Comparison of ENCODE assay signal across 8 mouse cellular contexts in genomic region chr13:13889297-13890120, GRCm38 (mm10).
DNase-seq lines count a peak whose midpoint lies in the region; ATAC-seq and TF ChIP-seq lines count a peak whose summit lies in the region.

No protein-coding gene starts in this region.

- no peaks in the 10 kb centered on the region for H3K9me3 ChIP-seq in embryonic facial prominence, embryonic 15.5 days (replicated peaks)
- no peaks in the 10 kb centered on the region for H3K9me3 ChIP-seq in limb, embryonic 14.5 days (ENCODE audit: control insufficient read depth, low read length)
- no peaks in the 10 kb centered on the region for H3K9me3 ChIP-seq in midbrain, postnatal 0 days (ENCODE audit: low read length)

- H3K4me2 ChIP-seq in embryonic facial prominence, embryonic 15.5 days (replicated peaks) = peak overlapping the region; percentile 56
- H3K4me2 ChIP-seq in limb, embryonic 14.5 days (replicated peaks; ENCODE audit: low read depth, low read length, severe bottlenecking) = peak overlapping the region; percentile 45
- H3K4me2 ChIP-seq in midbrain, postnatal 0 days (ENCODE audit: low read depth, low read length, poor library complexity, severe bottlenecking) = peak overlapping the region; percentile 48

- peak; percentile 72; the same call in 1 of the 2 replicates for ATAC-seq in embryonic facial prominence, embryonic 15.5 days (ENCODE audit: insufficient number of reproducible peaks, low FRiP score, low TSS enrichment, low read depth)
- ATAC-seq in limb, embryonic 14.5 days (ENCODE audit: low FRiP score, low read depth) = peak; percentile 84
- peak; percentile 94 for ATAC-seq in midbrain, postnatal 0 days (ENCODE audit: low FRiP score)

- H3K4me1 ChIP-seq in bone marrow, adult 2 months (ENCODE audit: control insufficient read depth, insufficient read depth, low read length) = no peaks in the 10 kb centered on the region
- no peaks in the 10 kb centered on the region for H3K4me1 ChIP-seq in embryonic facial prominence, embryonic 15.5 days
- H3K4me1 ChIP-seq in limb, embryonic 14.5 days (ENCODE audit: control insufficient read depth, insufficient read depth, low read length) = no peaks in the 10 kb centered on the region
- no peaks in the 10 kb centered on the region for H3K4me1 ChIP-seq in midbrain, postnatal 0 days (ENCODE audit: insufficient read depth, low read length)

- no peaks in the 10 kb centered on the region for H3K36me3 ChIP-seq in embryonic facial prominence, embryonic 15.5 days
- H3K36me3 ChIP-seq in limb, embryonic 14.5 days (ENCODE audit: control insufficient read depth, insufficient read depth, low read length) = no peaks in the 10 kb centered on the region
- no peaks in the 10 kb centered on the region for H3K36me3 ChIP-seq in midbrain, postnatal 0 days (ENCODE audit: insufficient read depth, low read length)

- no peak overlapping the region for H3K27ac ChIP-seq in bone marrow, adult 2 months (ENCODE audit: control insufficient read depth, insufficient read depth, low read depth, low read length, poor library complexity)
- no peak overlapping the region for H3K27ac ChIP-seq in embryonic facial prominence, embryonic 15.5 days (replicated peaks)
- H3K27ac ChIP-seq in limb, embryonic 14.5 days (replicated peaks; ENCODE audit: low read depth, low read length) = no peak overlapping the region
- H3K27ac ChIP-seq in midbrain, postnatal 0 days (ENCODE audit: low read depth, low read length) = no peak overlapping the region

- TF ChIP-seq POLR2A in bone marrow, adult 2 months (IDR thresholded peaks at IDR 0.05; ENCODE audit: borderline replicate concordance, control insufficient read depth, low read depth, low read length) = no peak
- no peak for TF ChIP-seq POLR2A in limb, embryonic 14.5 days (IDR thresholded peaks at IDR 0.05; ENCODE audit: borderline replicate concordance, extremely low read depth, insufficient read depth, insufficient read length)

- no peaks in the 10 kb centered on the region for H3K27me3 ChIP-seq in embryonic facial prominence, embryonic 15.5 days
- H3K27me3 ChIP-seq in limb, embryonic 14.5 days (ENCODE audit: control insufficient read depth, insufficient read depth, low read length) = no peaks in the 10 kb centered on the region
- H3K27me3 ChIP-seq in midbrain, postnatal 0 days (ENCODE audit: insufficient read depth, low read length) = no peaks in the 10 kb centered on the region

- DNase-seq in 416B (ENCODE audit: low read depth) = peak; percentile 99
- DNase-seq in heart, adult 8-10 months (ENCODE audit: low spot score) = peak; percentile 99
- DNase-seq in kidney, adult 9 months = peak; percentile 99
- DNase-seq in limb, embryonic 14.5 days (ENCODE audit: low spot score) = peak; percentile 100
- DNase-seq in midbrain, postnatal 0 days (ENCODE audit: low spot score) = peak; percentile 100
- peak; percentile 67 to 91 for DNase-seq in spleen, postnatal 14 days (ENCODE audit: low spot score in 2 of 2)

- 0 out of 2 replicates have a peak overlapping the region, but pooled peaks have one; percentile 23 for H3K9ac ChIP-seq in embryonic facial prominence, embryonic 15.5 days
- peak overlapping the region; percentile 48 for H3K9ac ChIP-seq in limb, embryonic 14.5 days (ENCODE audit: low read depth, low read length, severe bottlenecking)
- no peak overlapping the region for H3K9ac ChIP-seq in midbrain, postnatal 0 days (replicated peaks; ENCODE audit: low read length, poor library complexity, severe bottlenecking)

- peak overlapping the region; percentile 70 for H3K4me3 ChIP-seq in bone marrow, adult 2 months (replicated peaks; ENCODE audit: control insufficient read depth, low read depth, low read length)
- H3K4me3 ChIP-seq in embryonic facial prominence, embryonic 15.5 days (replicated peaks) = peak overlapping the region; percentile 47
- peak overlapping the region; percentile 45 for H3K4me3 ChIP-seq in limb, embryonic 14.5 days (replicated peaks; ENCODE audit: low read length)
- H3K4me3 ChIP-seq in midbrain, postnatal 0 days (ENCODE audit: low read depth, low read length) = peak overlapping the region; percentile 38

- WGBS in bone marrow, adult 2 months = 16% methylated on average over 17 of the region's 17 CpGs
- 20% methylated on average over 17 of the region's 17 CpGs for WGBS in embryonic facial prominence, embryonic 15.5 days
- 22% methylated on average over 16 of the region's 17 CpGs for WGBS in limb, embryonic 14.5 days
- 17% methylated on average over 17 of the region's 17 CpGs for WGBS in midbrain, postnatal 0 days

- TF ChIP-seq CTCF in bone marrow, adult 2 months (IDR thresholded peaks at IDR 0.05; ENCODE audit: control insufficient read depth, insufficient read depth, low read length) = peak; percentile 76
- peak; percentile 100 for TF ChIP-seq CTCF in midbrain, postnatal 0 days (IDR thresholded peaks at IDR 0.05)
